Mouse (Mus musculus) forebrain, embryonic 11.5 days (tissue): Measurements from ENCODE around the gene Bach2. TPM values are rescaled to one million over a fixed set of nuclear protein-coding genes. Genes with fewer than 3 reads are reported as not detected.

Experiments used
- ATAC-seq: fragments of 200-750 bp; cut with Nextera tagmentation; replicated peaks from 2 replicates; pipeline ENCODE4 v1.8.0; 2017; ENCODE audit warnings: moderate TSS enrichment; ENCODE audit not compliant: low FRiP score
- DNase-seq: peaks from one replicate; pipeline ENCODE4 v3.0.0-alpha.2; 2017; ENCODE audit warnings: low spot score
- H3K27ac ChIP-seq: fragments of 300-500 bp; sonication (generic); 2 replicates; pipeline ENCODE4 v1.5.1; 2014; ENCODE audit warnings: low read depth, low read length
- H3K27me3 ChIP-seq: fragments of 300-500 bp; sonication (generic); 2 replicates; pipeline ENCODE4 v1.6.1; 2014; ENCODE audit warnings: mild to moderate bottlenecking, low read length, mixed read lengths; ENCODE audit not compliant: control insufficient read depth, insufficient read depth
- H3K36me3 ChIP-seq: fragments of 300-500 bp; sonication (generic); 2 replicates; pipeline ENCODE4 v1.6.1; 2014; ENCODE audit warnings: mild to moderate bottlenecking, low read length, moderate library complexity, mixed read lengths; ENCODE audit not compliant: control insufficient read depth, insufficient read depth
- H3K4me1 ChIP-seq: fragments of 300-500 bp; sonication (generic); replicated peaks from 2 replicates; pipeline ENCODE4 v1.6.1; 2014; ENCODE audit warnings: low read length, mixed read lengths; ENCODE audit not compliant: control insufficient read depth, insufficient read depth
- H3K4me2 ChIP-seq: fragments of 300-500 bp; sonication (generic); 2 replicates; pipeline ENCODE4 v1.6.1; 2014; ENCODE audit warnings: low read depth, mild to moderate bottlenecking, low read length, moderate library complexity, mixed read lengths; ENCODE audit not compliant: severe bottlenecking
- H3K4me3 ChIP-seq: fragments of 300-500 bp; sonication (generic); 2 replicates; pipeline ENCODE4 v1.5.1; 2014; ENCODE audit warnings: low read depth, low read length
- H3K9ac ChIP-seq: fragments of 300-500 bp; sonication (generic); 2 replicates; pipeline ENCODE4 v1.6.1; 2014; ENCODE audit warnings: low read length
- H3K9me3 ChIP-seq: fragments of 300-500 bp; sonication (generic); 2 replicates; pipeline ENCODE4 v1.6.1; 2016; ENCODE audit warnings: low read length, mixed read lengths; ENCODE audit not compliant: control insufficient read depth
- WGBS: fragments of 180-500 bp; shearing (Covaris S2); extraction: QIAGEN DNeasy Blood & Tissue Kit; methylation state at CpG from one replicate; pipeline ENCODE4 v1.1.7; 2014; 5-methylcytosine and 5-hydroxymethylcytosine counted together
- polyA plus RNA-seq: library from polyadenylated mRNA; unstranded; fragments of >200 nt; fragmentation: Nextera tagmentation; extraction: Ambion mirVana; gene quantifications from 2 replicates; pipeline ENCODE4 v1.2.1, GENCODE M21; 2014

The Bach2 gene
- polyA plus RNA-seq, 1 experiment from 2014 or later, result 16.2 TPM

- Histone ChIP-seq H3K9me3 (no peaks in the 10 kb centered on the region), H3K27me3 (no peaks in the 10 kb centered on the region), H3K4me1 (no peaks in the 10 kb centered on the region), H3K27ac (no peak overlapping the region), H3K9ac (no peak overlapping the region), H3K36me3 (no peaks in the 10 kb centered on the region), H3K4me2 (no peak overlapping the region), H3K4me3 (no peak overlapping the region)
- DNase-seq (no peak), ATAC-seq (no peak)
- 95% methylated on average over 12 of the region's 12 CpGs for WGBS
Observed at GRCm38 (mm10) chr4:32335659-32336058, 97.1 kb downstream of the Bach2 start.

- H3K4me3 ChIP-seq, result no peak overlapping the region
- 79% methylated on average over 4 of the region's 4 CpGs for WGBS
- ATAC-seq, result no peak
Observed at GRCm38 (mm10) chr4:32336642-32337041, 98.0 kb downstream of the Bach2 start.

GRCm38 (mm10) chr4:32337638-32338037 is 99.0 kb downstream of the Bach2 start:
- Histone ChIP-seq H3K36me3 (no peaks in the 10 kb centered on the region), H3K4me3 (no peak overlapping the region), H3K9ac (no peak overlapping the region; the same call in 1 of the 2 replicates), H3K27me3 (no peaks in the 10 kb centered on the region), H3K4me2 (no peak overlapping the region), H3K9me3 (no peaks in the 10 kb centered on the region), H3K27ac (no peak overlapping the region), H3K4me1 (no peaks in the 10 kb centered on the region)
- ATAC-seq, result no peak; the same call in 1 of the 2 replicates
- WGBS, result 23% methylated on average over 11 of the region's 11 CpGs
- no peak for DNase-seq

More at GRCm38 (mm10) chr4:32336642-32337041, 98.0 kb downstream of the Bach2 start:
- no peak overlapping the region for H3K27ac ChIP-seq
- no peak overlapping the region for H3K4me2 ChIP-seq
- DNase-seq, result no peak
- H3K9ac ChIP-seq, result no peak overlapping the region
- no peaks in the 10 kb centered on the region for H3K9me3 ChIP-seq
- H3K4me1 ChIP-seq, result no peaks in the 10 kb centered on the region
- no peaks in the 10 kb centered on the region for H3K36me3 ChIP-seq
- no peaks in the 10 kb centered on the region for H3K27me3 ChIP-seq

- Histone ChIP-seq H3K9ac (no peak overlapping the region), H3K27me3 (no peaks in the 10 kb centered on the region), H3K27ac (no peak overlapping the region), H3K4me1 (peaks cover 2% of the 10 kb centered on the region; the same call in 1 of the 2 replicates), H3K4me2 (no peak overlapping the region), H3K4me3 (no peak overlapping the region), H3K9me3 (no peaks in the 10 kb centered on the region), H3K36me3 (no peaks in the 10 kb centered on the region)
- DNase-seq, result no peak
- 92% methylated on average over 10 of the region's 10 CpGs for WGBS
- ATAC-seq, result no peak
Observed at GRCm38 (mm10) chr4:32338451-32338850, 99.8 kb downstream of the Bach2 start.

- WGBS, result 18% methylated on average over 7 of the region's 7 CpGs
- Histone ChIP-seq H3K4me1 (peaks cover 2% of the 10 kb centered on the region; the same call in 1 of the 2 replicates), H3K9ac (no peak overlapping the region), H3K4me3 (no peak overlapping the region), H3K27ac (no peak overlapping the region), H3K36me3 (no peaks in the 10 kb centered on the region), H3K4me2 (no peak overlapping the region), H3K9me3 (no peaks in the 10 kb centered on the region), H3K27me3 (no peaks in the 10 kb centered on the region)
- DNase-seq, result no peak
- 0 out of 2 replicates have a peak, but pooled peaks have one; percentile 21 for ATAC-seq
Observed at GRCm38 (mm10) chr4:32340844-32341243, 102.2 kb downstream of the Bach2 start.

- H3K27ac ChIP-seq, result no peak overlapping the region
- no peaks in the 10 kb centered on the region for H3K9me3 ChIP-seq
- H3K36me3 ChIP-seq, result no peaks in the 10 kb centered on the region
- WGBS, result 77% methylated on average over 7 of the region's 7 CpGs
- H3K4me2 ChIP-seq, result no peak overlapping the region
- no peaks in the 10 kb centered on the region for H3K27me3 ChIP-seq
- no peak for DNase-seq
- H3K4me3 ChIP-seq, result no peak overlapping the region
- no peak overlapping the region for H3K9ac ChIP-seq
- no peak for ATAC-seq
- H3K4me1 ChIP-seq, result peaks cover 2% of the 10 kb centered on the region; the same call in 1 of the 2 replicates
Observed at GRCm38 (mm10) chr4:32342269-32342668, 103.7 kb downstream of the Bach2 start.

- H3K36me3 ChIP-seq, result no peaks in the 10 kb centered on the region
- H3K27ac ChIP-seq, result no peak overlapping the region
- no peak overlapping the region for H3K4me2 ChIP-seq
- no peaks in the 10 kb centered on the region for H3K9me3 ChIP-seq
- no peak for DNase-seq
- H3K4me3 ChIP-seq, result no peak overlapping the region
- H3K9ac ChIP-seq, result no peak overlapping the region; the same call in 1 of the 2 replicates
- WGBS, result 65% methylated on average over 14 of the region's 14 CpGs
- H3K27me3 ChIP-seq, result no peaks in the 10 kb centered on the region
- ATAC-seq, result no peak
- H3K4me1 ChIP-seq, result peaks cover 2% of the 10 kb centered on the region; the same call in 1 of the 2 replicates
Observed at GRCm38 (mm10) chr4:32343256-32344165, 104.9 kb downstream of the Bach2 start.

- no peaks in the 10 kb centered on the region for H3K9me3 ChIP-seq
- no peak overlapping the region for H3K4me3 ChIP-seq
- H3K36me3 ChIP-seq, result no peaks in the 10 kb centered on the region
- WGBS, result 85% methylated on average over 9 of the region's 9 CpGs
- no peak overlapping the region for H3K9ac ChIP-seq
- no peak overlapping the region for H3K4me2 ChIP-seq
- H3K27me3 ChIP-seq, result no peaks in the 10 kb centered on the region
- DNase-seq (no peak), ATAC-seq (no peak)
- H3K27ac ChIP-seq, result no peak overlapping the region
- H3K4me1 ChIP-seq, result peaks cover 2% of the 10 kb centered on the region; the same call in 1 of the 2 replicates
Observed at GRCm38 (mm10) chr4:32344276-32344675, 105.7 kb downstream of the Bach2 start.
